Mouse (Mus musculus): ENCODE measurements around the gene Abi1.

- no peak for TF ChIP-seq CTCF (IDR thresholded peaks at IDR 0.05; ENCODE audit: low read depth, low read length)
- no peak for TF ChIP-seq EP300 (IDR thresholded peaks at IDR 0.05; ENCODE audit: insufficient read depth, low read depth, low read length)
- TF ChIP-seq POLR2A (IDR thresholded peaks at IDR 0.05; ENCODE audit: insufficient read depth, low read length): no peak
Measured at GRCm38 (mm10) chr2:23075846-23076245, 35.8 kb upstream of the Abi1 start.

Data from ES-Bruce4 (cell line).